Mouse (Mus musculus) stomach, embryonic 15.5 days (tissue): ENCODE results near the gene Man1c1. TPM values are rescaled to one million over a fixed set of nuclear protein-coding genes. Genes with fewer than 3 reads are reported as not detected.
A peak's percentile ranks its signal among the peaks of the same experiment; 100 is the strongest.

ENCODE experiments used
- ATAC-seq: fragments of 200-750 bp; cut with Nextera tagmentation; 2 replicates; pipeline ENCODE4 v1.8.0; 2017; ENCODE audit warnings: low read depth, moderate number of reproducible peaks, moderate TSS enrichment; ENCODE audit not compliant: insufficient read depth, low FRiP score
- H3K27ac ChIP-seq: fragments of 300-500 bp; sonication (generic); 2 replicates; pipeline ENCODE4 v1.5.1; 2015; ENCODE audit warnings: mild to moderate bottlenecking, inconsistent platforms
- H3K27me3 ChIP-seq: fragments of 300-500 bp; sonication (generic); replicated peaks from 2 replicates; pipeline ENCODE4 v1.6.1; 2015; ENCODE audit warnings: inconsistent platforms
- H3K36me3 ChIP-seq: fragments of 300-500 bp; sonication (generic); 2 replicates; pipeline ENCODE4 v1.6.1; 2015; ENCODE audit warnings: inconsistent platforms
- H3K4me1 ChIP-seq: fragments of 300-500 bp; sonication (generic); 2 replicates; pipeline ENCODE4 v1.6.1; 2015; ENCODE audit warnings: inconsistent platforms
- H3K4me2 ChIP-seq: fragments of 300-500 bp; sonication (generic); 2 replicates; pipeline ENCODE4 v1.6.1; 2015; ENCODE audit warnings: mild to moderate bottlenecking, inconsistent platforms
- H3K4me3 ChIP-seq: fragments of 300-500 bp; sonication (generic); replicated peaks from 2 replicates; pipeline ENCODE4 v1.5.1; 2015; ENCODE audit warnings: inconsistent platforms
- H3K9ac ChIP-seq: fragments of 300-500 bp; sonication (generic); 2 replicates; pipeline ENCODE4 v1.6.1; 2015; ENCODE audit warnings: inconsistent platforms
- H3K9me3 ChIP-seq: fragments of 300-500 bp; sonication (generic); 2 replicates; pipeline ENCODE4 v1.6.1; 2016; ENCODE audit warnings: inconsistent platforms
- WGBS: fragments of 180-500 bp; shearing (Covaris S2); methylation state at CpG from one replicate; pipeline ENCODE4 v1.1.7; 2015; 5-methylcytosine and 5-hydroxymethylcytosine counted together
- polyA plus RNA-seq: library from polyadenylated mRNA; unstranded; fragments of >200 nt; fragmentation: Nextera tagmentation; extraction: Ambion mirVana; gene quantifications from 2 replicates; pipeline ENCODE4 v1.2.1, GENCODE M21; 2015

Man1c1 gene
- 2.5 and 3.1 TPM in 2 replicates for polyA plus RNA-seq

- peak within 1 kb of the TSS; percentile 31; the same call in 1 of the 2 replicates for H3K27ac ChIP-seq
- ATAC-seq: peak; percentile 95
- no peaks in the 10 kb centered on the region for H3K36me3 ChIP-seq
- peak within 1 kb of the TSS; percentile 100 for H3K4me2 ChIP-seq
- no peaks in the 10 kb centered on the region for H3K9me3 ChIP-seq
- peaks cover 20% of the 10 kb centered on the region; the same call in 1 of the 2 replicates for H3K4me1 ChIP-seq
- H3K27me3 ChIP-seq: peaks cover 37% of the 10 kb centered on the region
- peak within 1 kb of the TSS; percentile 39 for H3K9ac ChIP-seq
- peak within 1 kb of the TSS; percentile 65 for H3K4me3 ChIP-seq
- WGBS: under 1% methylated on average over 81 of the region's 81 CpGs
These were observed at the start of gene Man1c1 for GRCm38 (mm10) chr4:134703835-134704546. TSS of gene Man1c1 (minus strand) at chr4:134704290.

- Histone ChIP-seq H3K4me3 (no peak overlapping the region), H3K4me2 (no peak overlapping the region), H3K27me3 (no peaks in the 10 kb centered on the region), H3K27ac (peak overlapping the region; percentile 31; the same call in 1 of the 2 replicates), H3K36me3 (peaks cover 2% of the 10 kb centered on the region; the same call in 1 of the 2 replicates), H3K4me1 (peaks cover 38% of the 10 kb centered on the region), H3K9ac (no peak overlapping the region), H3K9me3 (no peaks in the 10 kb centered on the region)
- WGBS: 37% methylated on average over 17 of the region's 17 CpGs
- no peak for ATAC-seq
These were observed 49.6 kb upstream of the Man1c1 start for GRCm38 (mm10) chr4:134753516-134754261.

GRCm38 (mm10) chr4:134752911-134753426, 48.9 kb upstream of the Man1c1 start:
- H3K36me3 ChIP-seq: peaks cover 2% of the 10 kb centered on the region; the same call in 1 of the 2 replicates
- H3K9ac ChIP-seq: no peak overlapping the region
- no peak overlapping the region for H3K4me2 ChIP-seq
- no peak for ATAC-seq
- no peaks in the 10 kb centered on the region for H3K27me3 ChIP-seq
- no peaks in the 10 kb centered on the region for H3K9me3 ChIP-seq
- WGBS: 69% methylated on average over 11 of the region's 11 CpGs
- no peak overlapping the region for H3K27ac ChIP-seq
- no peak overlapping the region for H3K4me3 ChIP-seq
- peaks cover 36% of the 10 kb centered on the region for H3K4me1 ChIP-seq

GRCm38 (mm10) chr4:134751682-134752380, 47.7 kb upstream of the Man1c1 start:
- no peak overlapping the region; the same call in 1 of the 2 replicates for H3K27ac ChIP-seq
- H3K9me3 ChIP-seq: no peaks in the 10 kb centered on the region
- H3K4me2 ChIP-seq: no peak overlapping the region
- peaks cover 7% of the 10 kb centered on the region for H3K36me3 ChIP-seq
- no peak overlapping the region for H3K9ac ChIP-seq
- ATAC-seq: peak; percentile 60; the same call in 1 of the 2 replicates
- WGBS: 64% methylated on average over 18 of the region's 18 CpGs
- H3K27me3 ChIP-seq: no peaks in the 10 kb centered on the region
- H3K4me3 ChIP-seq: no peak overlapping the region
- peaks cover 36% of the 10 kb centered on the region for H3K4me1 ChIP-seq

DNA sequence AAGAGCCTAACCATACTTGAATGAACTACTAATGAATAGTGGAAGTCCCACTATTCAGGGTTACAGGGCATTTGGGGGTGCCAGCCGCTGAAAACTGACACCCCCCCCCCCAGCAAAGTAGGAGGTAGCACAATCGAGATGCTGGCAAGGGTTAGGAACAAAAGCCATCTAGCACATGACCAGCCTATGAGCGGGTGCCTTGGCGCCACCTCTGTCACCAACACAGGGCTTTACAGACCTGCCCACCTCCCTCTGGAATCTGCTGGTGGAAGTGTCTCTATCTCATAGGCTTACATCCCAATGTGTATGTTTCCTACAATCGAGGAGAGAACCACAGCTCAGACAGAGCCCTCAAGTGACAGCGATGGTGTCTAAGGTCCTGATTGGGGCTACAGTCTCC, 46.7 kb upstream of the Man1c1 start:
- Histone ChIP-seq H3K36me3 (peaks cover 9% of the 10 kb centered on the region), H3K9me3 (no peaks in the 10 kb centered on the region), H3K27me3 (no peaks in the 10 kb centered on the region), H3K27ac (peak overlapping the region; percentile 3; the same call in 1 of the 2 replicates), H3K4me1 (peaks cover 36% of the 10 kb centered on the region), H3K4me3 (no peak overlapping the region), H3K9ac (no peak overlapping the region), H3K4me2 (no peak overlapping the region)
- WGBS: 80% methylated on average over 6 of the region's 6 CpGs
- ATAC-seq: no peak

DNA sequence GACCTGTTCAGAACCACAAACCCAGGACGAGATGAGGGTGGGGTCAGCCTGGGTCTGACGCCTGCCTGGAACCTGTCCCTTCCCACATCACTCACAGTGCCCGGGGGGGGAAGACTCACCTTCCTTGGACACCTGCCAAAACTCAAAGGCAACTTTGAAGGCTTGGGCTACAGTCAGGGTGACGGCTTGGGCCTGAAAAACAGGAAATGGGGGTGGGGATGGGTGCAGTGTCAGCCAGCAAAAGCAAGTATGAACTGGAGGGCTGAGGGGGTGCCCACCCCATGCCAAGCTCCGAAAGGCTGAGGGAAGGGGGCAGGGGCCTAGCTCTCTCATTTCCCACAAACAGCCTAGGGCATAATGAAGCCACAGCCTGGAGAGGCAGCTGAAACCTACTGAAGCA, 46.2 kb upstream of the Man1c1 start:
- WGBS: 44% methylated on average over 5 of the region's 5 CpGs
- H3K4me2 ChIP-seq: no peak overlapping the region
- peaks cover 36% of the 10 kb centered on the region for H3K4me1 ChIP-seq
- H3K9me3 ChIP-seq: no peaks in the 10 kb centered on the region
- no peak overlapping the region for H3K4me3 ChIP-seq
- no peaks in the 10 kb centered on the region for H3K27me3 ChIP-seq
- peak overlapping the region; percentile 72 for H3K27ac ChIP-seq
- H3K36me3 ChIP-seq: peaks cover 9% of the 10 kb centered on the region
- no peak; the same call in 1 of the 2 replicates for ATAC-seq
- H3K9ac ChIP-seq: no peak overlapping the region

GRCm38 (mm10) chr4:134749301-134750030, 45.4 kb upstream of the Man1c1 start:
- Histone ChIP-seq H3K9ac (no peak overlapping the region), H3K4me3 (no peak overlapping the region), H3K27me3 (no peaks in the 10 kb centered on the region), H3K9me3 (no peaks in the 10 kb centered on the region), H3K4me2 (no peak overlapping the region), H3K27ac (peak overlapping the region; percentile 72), H3K4me1 (peaks cover 30% of the 10 kb centered on the region), H3K36me3 (peaks cover 9% of the 10 kb centered on the region)
- ATAC-seq: no peak
- WGBS: 66% methylated on average over 21 of the region's 21 CpGs

GRCm38 (mm10) chr4:134745900-134746661, 42.0 kb upstream of the Man1c1 start:
- H3K27ac ChIP-seq: no peak overlapping the region
- no peak overlapping the region for H3K4me2 ChIP-seq
- peaks cover 9% of the 10 kb centered on the region for H3K36me3 ChIP-seq
- no peak overlapping the region for H3K9ac ChIP-seq
- 0 out of 2 replicates have a peak, but pooled peaks cover 17% of the 10 kb centered on the region for H3K4me1 ChIP-seq
- 86% methylated on average over 16 of the region's 16 CpGs for WGBS
- no peaks in the 10 kb centered on the region for H3K27me3 ChIP-seq
- no peaks in the 10 kb centered on the region for H3K9me3 ChIP-seq
- no peak for ATAC-seq
- no peak overlapping the region for H3K4me3 ChIP-seq

GRCm38 (mm10) chr4:134743881-134744633, 40.0 kb upstream of the Man1c1 start:
- ATAC-seq: no peak
- no peaks in the 10 kb centered on the region for H3K27me3 ChIP-seq
- H3K4me1 ChIP-seq: 0 out of 2 replicates have a peak, but pooled peaks cover 5% of the 10 kb centered on the region
- no peak overlapping the region for H3K4me2 ChIP-seq
- H3K9me3 ChIP-seq: no peaks in the 10 kb centered on the region
- H3K9ac ChIP-seq: no peak overlapping the region
- WGBS: 62% methylated on average over 16 of the region's 16 CpGs
- H3K36me3 ChIP-seq: peaks cover 8% of the 10 kb centered on the region; the same call in 1 of the 2 replicates
- H3K27ac ChIP-seq: no peak overlapping the region
- H3K4me3 ChIP-seq: no peak overlapping the region

DNA sequence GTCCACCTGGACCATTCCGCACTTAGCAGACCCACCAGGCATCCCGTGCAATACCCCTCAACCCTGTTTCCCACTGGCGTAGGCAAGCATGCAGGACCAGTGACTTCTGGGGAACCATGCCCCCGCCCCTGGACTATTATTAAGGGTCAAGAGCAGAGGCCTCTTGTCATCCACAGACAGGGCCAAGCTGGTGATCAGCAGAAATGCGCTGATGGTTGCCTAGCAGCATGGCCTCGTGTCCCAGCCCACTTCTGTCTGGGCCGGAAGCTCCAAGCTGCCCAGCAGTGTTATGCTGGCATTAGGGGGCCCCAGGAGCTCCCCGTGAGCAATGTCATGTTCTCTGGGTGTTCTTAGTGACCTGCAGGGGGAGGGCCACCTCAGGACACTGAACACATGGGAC, 37.9 kb upstream of the Man1c1 start:
- H3K9ac ChIP-seq: no peak overlapping the region
- no peak overlapping the region for H3K4me2 ChIP-seq
- no peaks in the 10 kb centered on the region for H3K9me3 ChIP-seq
- H3K27me3 ChIP-seq: no peaks in the 10 kb centered on the region
- peaks cover 2% of the 10 kb centered on the region; the same call in 1 of the 2 replicates for H3K36me3 ChIP-seq
- ATAC-seq: no peak
- H3K4me1 ChIP-seq: peaks cover 8% of the 10 kb centered on the region; the same call in 1 of the 2 replicates
- 64% methylated on average over 8 of the region's 8 CpGs for WGBS
- no peak overlapping the region for H3K4me3 ChIP-seq
- H3K27ac ChIP-seq: no peak overlapping the region
